Mouse (Mus musculus): Measurements from ENCODE around the gene Ncapd2. TPM values are rescaled to one million over a fixed set of nuclear protein-coding genes. Genes with fewer than 3 reads are reported as not detected.
"Not testable (repeated sequence)": the region's sequence is repeated elsewhere in the genome, so short reads cannot be mapped to it uniquely, and the experiment has no call there.

The Ncapd2 gene
- polyA plus RNA-seq, 1 experiment from 2014 or later, result 67.5 TPM

- H3K27me3 ChIP-seq (ENCODE audit: control insufficient read depth, insufficient read depth, low read length), result no peaks in the 10 kb centered on the region
- ATAC-seq (ENCODE audit: insufficient number of reproducible peaks, insufficient read depth, low FRiP score, low read depth), result no peak
- H3K4me3 ChIP-seq (ENCODE audit: control insufficient read depth in 1 of 2, insufficient read depth in 1 of 2, low read depth in 1 of 2, low read length in 2 of 2), result peak overlapping the region; percentile 76 to 86
- H3K36me3 ChIP-seq (ENCODE audit: control insufficient read depth, insufficient read depth, low read length), result peaks cover 71% of the 10 kb centered on the region
- under 1% methylated on average over 39 of the region's 39 CpGs for WGBS
- H3K4me1 ChIP-seq (ENCODE audit: control insufficient read depth in 2 of 2, insufficient read depth in 2 of 2, low read length in 2 of 2), result peaks cover 24 to 45% of the 10 kb centered on the region in 2 experiments
- peak overlapping the region; percentile 97 for H3K9ac ChIP-seq (ENCODE audit: low read length)
- peak overlapping the region; percentile 98 to 100 for H3K27ac ChIP-seq (replicated peaks in 1 of 2; ENCODE audit: control insufficient read depth in 1 of 2, insufficient read depth in 1 of 2, low read depth in 2 of 2, low read length in 2 of 2)
- no peaks in the 10 kb centered on the region for H3K9me3 ChIP-seq (ENCODE audit: control insufficient read depth, low read length)
- H3K4me2 ChIP-seq (ENCODE audit: low read length), result peak overlapping the region; percentile 70
Measured at GRCm38 (mm10) chr6:125164672-125165327, 26.7 kb downstream of the Ncapd2 start.

- no peak for ATAC-seq (ENCODE audit: insufficient number of reproducible peaks, insufficient read depth, low FRiP score, low read depth)
- 5% methylated on average over 20 of the region's 20 CpGs for WGBS
- Histone ChIP-seq H3K4me1 (ENCODE audit: control insufficient read depth in 2 of 2, insufficient read depth in 2 of 2, low read length in 2 of 2) (peaks cover 24 to 45% of the 10 kb centered on the region in 2 experiments), H3K4me2 (ENCODE audit: low read length) (peak overlapping the region; percentile 70), H3K4me3 (ENCODE audit: control insufficient read depth in 1 of 2, insufficient read depth in 1 of 2, low read depth in 1 of 2, low read length in 2 of 2) (peak overlapping the region; percentile 76 to 86), H3K9me3 (ENCODE audit: control insufficient read depth, low read length) (no peaks in the 10 kb centered on the region), H3K27ac (replicated peaks in 1 of 2; ENCODE audit: control insufficient read depth in 1 of 2, insufficient read depth in 1 of 2, low read depth in 2 of 2, low read length in 2 of 2) (peak overlapping the region; percentile 98 to 100), H3K27me3 (ENCODE audit: control insufficient read depth, insufficient read depth, low read length) (no peaks in the 10 kb centered on the region), H3K36me3 (ENCODE audit: control insufficient read depth, insufficient read depth, low read length) (peaks cover 71% of the 10 kb centered on the region), H3K9ac (ENCODE audit: low read length) (peak overlapping the region; percentile 97)
Measured at GRCm38 (mm10) chr6:125163801-125164657, 27.5 kb downstream of the Ncapd2 start.

GRCm38 (mm10) chr6:125162615-125163305 is 28.7 kb downstream of the Ncapd2 start:
- ATAC-seq (ENCODE audit: insufficient number of reproducible peaks, insufficient read depth, low FRiP score, low read depth); H3K9me3 ChIP-seq (ENCODE audit: control insufficient read depth, low read length); H3K27me3 ChIP-seq (ENCODE audit: control insufficient read depth, insufficient read depth, low read length): not testable (repeated sequence)
- H3K4me1 ChIP-seq (ENCODE audit: control insufficient read depth in 2 of 2, insufficient read depth in 2 of 2, low read length in 2 of 2), result peaks cover 22 to 42% of the 10 kb centered on the region in 2 experiments
- H3K9ac ChIP-seq (ENCODE audit: low read length), result peak overlapping the region; percentile 97
- H3K27ac ChIP-seq (replicated peaks in 1 of 2; ENCODE audit: control insufficient read depth in 1 of 2, insufficient read depth in 1 of 2, low read depth in 2 of 2, low read length in 2 of 2), result peak overlapping the region; percentile 51 to 86; a peak in 3 of 4 replicates
- H3K4me3 ChIP-seq (ENCODE audit: control insufficient read depth in 1 of 2, insufficient read depth in 1 of 2, low read depth in 1 of 2, low read length in 2 of 2), result peak overlapping the region; percentile 76 to 86
- WGBS, result 40% methylated on average over 9 of the region's 16 CpGs
- H3K4me2 ChIP-seq (ENCODE audit: low read length), result peak overlapping the region; percentile 70
- peaks cover 69% of the 10 kb centered on the region for H3K36me3 ChIP-seq (ENCODE audit: control insufficient read depth, insufficient read depth, low read length)

- Histone ChIP-seq H3K4me2 (ENCODE audit: low read length) (peak overlapping the region; percentile 70), H3K4me3 (ENCODE audit: control insufficient read depth in 1 of 2, insufficient read depth in 1 of 2, low read depth in 1 of 2, low read length in 2 of 2) (peak overlapping the region; percentile 6 to 10; a peak in 2 of 4 replicates), H3K9ac (ENCODE audit: low read length) (peak overlapping the region; percentile 34; the same call in 1 of the 2 replicates), H3K4me1 (ENCODE audit: control insufficient read depth in 2 of 2, insufficient read depth in 2 of 2, low read length in 2 of 2) (peaks cover 14 to 34% of the 10 kb centered on the region in 2 experiments; a peak in 3 of 4 replicates), H3K36me3 (ENCODE audit: control insufficient read depth, insufficient read depth, low read length) (peaks cover 72% of the 10 kb centered on the region), H3K27ac (replicated peaks in 1 of 2; ENCODE audit: control insufficient read depth in 1 of 2, insufficient read depth in 1 of 2, low read depth in 2 of 2, low read length in 2 of 2) (peak overlapping the region; percentile 37 to 86; a peak in 3 of 4 replicates)
- H3K27me3 ChIP-seq (ENCODE audit: control insufficient read depth, insufficient read depth, low read length); ATAC-seq (ENCODE audit: insufficient number of reproducible peaks, insufficient read depth, low FRiP score, low read depth); H3K9me3 ChIP-seq (ENCODE audit: control insufficient read depth, low read length): not testable (repeated sequence)
- 8% methylated on average over 3 of the region's 5 CpGs for WGBS
Measured at GRCm38 (mm10) chr6:125161971-125162370, 29.5 kb downstream of the Ncapd2 start.

- no peak overlapping the region; a peak in 1 of 4 replicates for H3K4me3 ChIP-seq (ENCODE audit: control insufficient read depth in 1 of 2, insufficient read depth in 1 of 2, low read depth in 1 of 2, low read length in 2 of 2)
- no peaks in the 10 kb centered on the region for H3K27me3 ChIP-seq (ENCODE audit: control insufficient read depth, insufficient read depth, low read length)
- H3K36me3 ChIP-seq (ENCODE audit: control insufficient read depth, insufficient read depth, low read length), result peaks cover 74% of the 10 kb centered on the region
- peak overlapping the region; percentile 52 for H3K9ac ChIP-seq (ENCODE audit: low read length)
- 8% methylated on average over 22 of the region's 22 CpGs for WGBS
- H3K4me1 ChIP-seq (ENCODE audit: control insufficient read depth in 2 of 2, insufficient read depth in 2 of 2, low read length in 2 of 2), result peaks cover 11 to 33% of the 10 kb centered on the region in 2 experiments; a peak in 3 of 4 replicates
- ATAC-seq (ENCODE audit: insufficient number of reproducible peaks, insufficient read depth, low FRiP score, low read depth), result peak; percentile 18; the same call in 1 of the 2 replicates
- H3K9me3 ChIP-seq (ENCODE audit: control insufficient read depth, low read length), result no peaks in the 10 kb centered on the region
- peak overlapping the region; percentile 70 for H3K4me2 ChIP-seq (ENCODE audit: low read length)
- peak overlapping the region; percentile 73 to 86 for H3K27ac ChIP-seq (replicated peaks in 1 of 2; ENCODE audit: control insufficient read depth in 1 of 2, insufficient read depth in 1 of 2, low read depth in 2 of 2, low read length in 2 of 2)
Measured at GRCm38 (mm10) chr6:125160854-125161760, 30.4 kb downstream of the Ncapd2 start.

GRCm38 (mm10) chr6:125160558-125160853 is 31.0 kb downstream of the Ncapd2 start:
- H3K4me3 ChIP-seq (ENCODE audit: control insufficient read depth in 1 of 2, insufficient read depth in 1 of 2, low read depth in 1 of 2, low read length in 2 of 2), result no peak overlapping the region; a peak in 1 of 4 replicates
- H3K36me3 ChIP-seq (ENCODE audit: control insufficient read depth, insufficient read depth, low read length), result peaks cover 80% of the 10 kb centered on the region
- peaks cover 11 to 33% of the 10 kb centered on the region in 2 experiments; a peak in 3 of 4 replicates for H3K4me1 ChIP-seq (ENCODE audit: control insufficient read depth in 2 of 2, insufficient read depth in 2 of 2, low read length in 2 of 2)
- H3K4me2 ChIP-seq (ENCODE audit: low read length), result peak overlapping the region; percentile 70; the same call in 1 of the 2 replicates
- H3K9me3 ChIP-seq (ENCODE audit: control insufficient read depth, low read length), result no peaks in the 10 kb centered on the region
- H3K27ac ChIP-seq (replicated peaks in 1 of 2; ENCODE audit: control insufficient read depth in 1 of 2, insufficient read depth in 1 of 2, low read depth in 2 of 2, low read length in 2 of 2), result peak overlapping the region; percentile 73 to 86
- peak overlapping the region; percentile 52; the same call in 1 of the 2 replicates for H3K9ac ChIP-seq (ENCODE audit: low read length)
- WGBS, result 38% methylated on average over 10 of the region's 10 CpGs
- no peak for ATAC-seq (ENCODE audit: insufficient number of reproducible peaks, insufficient read depth, low FRiP score, low read depth)
- no peaks in the 10 kb centered on the region for H3K27me3 ChIP-seq (ENCODE audit: control insufficient read depth, insufficient read depth, low read length)
